Comparison of ENCODE assay signal across 31 mouse cellular contexts in genomic region chr11:53615575-53615974, GRCm38 (mm10). TPM values are rescaled to one million over a fixed set of nuclear protein-coding genes. Genes with fewer than 3 reads are reported as not detected.
A peak's percentile ranks its signal among the peaks of the same experiment; 100 is the strongest.
DNase-seq lines count a peak whose midpoint lies in the region; ATAC-seq and TF ChIP-seq lines count a peak whose summit lies in the region.
"Had no signal": no experiment of that assay in that cellular context is flagged by ENCODE, and none has a peak within 500 bp of the region (broad histone marks: within the 10 kb centered on the region; RNA-seq: fewer than 3 reads in every experiment).

No protein-coding gene starts in this region.

- peaks cover 47% of the 10 kb centered on the region for H3K4me1 ChIP-seq in megakaryocyte, embryonic 14.5 days
- peaks cover 34 to 43% of the 10 kb centered on the region in 2 experiments for H3K4me1 ChIP-seq in MEL (ENCODE audit: control insufficient read depth in 1 of 2, insufficient read depth in 2 of 2, low read length in 2 of 2)
- H3K4me1 ChIP-seq in liver, embryonic 14.5 days (replicated peaks; ENCODE audit: control insufficient read depth in 2 of 2, insufficient read depth in 2 of 2, low read length in 1 of 2): peaks cover 33 to 45% of the 10 kb centered on the region in 2 experiments
- no peaks in the 10 kb centered on the region for H3K4me1 ChIP-seq in thymus, adult 2 months (replicated peaks; ENCODE audit: control insufficient read depth, insufficient read depth, low read length)
- H3K4me1 ChIP-seq: forebrain, embryonic 13.5 days; hindbrain, embryonic 12.5 days; hindbrain, embryonic 15.5 days had no signal

- peaks cover 5% of the 10 kb centered on the region for H3K9me3 ChIP-seq in megakaryocyte, embryonic 14.5 days
- H3K9me3 ChIP-seq in MEL (replicated peaks; ENCODE audit: insufficient read depth, low read length): no peaks in the 10 kb centered on the region
- no peaks in the 10 kb centered on the region for H3K9me3 ChIP-seq in liver, embryonic 14.5 days (ENCODE audit: control insufficient read depth, low read length)
- H3K9me3 ChIP-seq: forebrain, embryonic 10.5 days; forebrain, embryonic 13.5 days; hindbrain, embryonic 12.5 days; hindbrain, embryonic 15.5 days had no signal

- no peak for ATAC-seq in megakaryocyte, adult 5-6 weeks (ENCODE audit: poor library complexity, severe bottlenecking)
- no peak for ATAC-seq in liver, embryonic 14.5 days (ENCODE audit: insufficient read depth)
- ATAC-seq: CD4-positive, CD25-positive, alpha-beta regulatory T cell, adult 4 months; forebrain, embryonic 13.5 days; forebrain, embryonic 16.5 days had no signal

- H3K4me2 ChIP-seq in liver, embryonic 14.5 days (ENCODE audit: low read depth): peak overlapping the region; percentile 32; the same call in 1 of the 2 replicates
- H3K4me2 ChIP-seq: forebrain, embryonic 13.5 days; heart, embryonic 11.5 days; hindbrain, embryonic 12.5 days; hindbrain, embryonic 15.5 days had no signal

- DNase-seq in MEL (ENCODE audit: low read depth, low spot score): no peak
- DNase-seq in liver, embryonic 14.5 days (ENCODE audit: low read depth in 3 of 3, low spot score in 3 of 3): no peak
- no peak for DNase-seq in thymus, adult 2 months
- no peak for DNase-seq in left cerebral cortex, adult 9 months (ENCODE audit: low spot score in 2 of 2)
- DNase-seq: adrenal gland, adult 2 months; adrenal gland, postnatal 25 days; cerebellum, adult 18-20 months; cerebellum, adult 9-10 months; cerebellum, postnatal 14 days; gastrocnemius, postnatal 10 days; heart, adult 11 months had no signal

- peak overlapping the region; percentile 88 for H3K9ac ChIP-seq in MEL (ENCODE audit: control insufficient read depth, low read depth, low read length, poor library complexity, severe bottlenecking)
- H3K9ac ChIP-seq in liver, embryonic 14.5 days (replicated peaks): peak overlapping the region; percentile 50
- H3K9ac ChIP-seq: forebrain, embryonic 13.5 days; hindbrain, embryonic 12.5 days; hindbrain, embryonic 15.5 days had no signal

- peaks cover 11% of the 10 kb centered on the region for H3K36me3 ChIP-seq in megakaryocyte, embryonic 14.5 days (replicated peaks; ENCODE audit: low read length)
- peaks cover 0 to 42% of the 10 kb centered on the region in 2 experiments for H3K36me3 ChIP-seq in MEL (ENCODE audit: control insufficient read depth in 1 of 2, insufficient read depth in 2 of 2, low read length in 2 of 2)
- H3K36me3 ChIP-seq in liver, embryonic 14.5 days (replicated peaks; ENCODE audit: control insufficient read depth, insufficient read depth, low read depth): no peaks in the 10 kb centered on the region
- no peaks in the 10 kb centered on the region for H3K36me3 ChIP-seq in thymus, adult 2 months (ENCODE audit: control insufficient read depth, insufficient read depth, low read length)
- H3K36me3 ChIP-seq: forebrain, embryonic 10.5 days; hindbrain, embryonic 12.5 days; hindbrain, embryonic 15.5 days had no signal

- no peak for TF ChIP-seq CTCF in MEL (IDR thresholded peaks at IDR 0.05 in 2 of 3, conservative IDR thresholded peaks at IDR 0.05 in 1 of 3; ENCODE audit: control insufficient read depth in 1 of 3, insufficient read depth in 1 of 3, low read depth in 2 of 3, low read length in 3 of 3, poor library complexity in 1 of 3, severe bottlenecking in 1 of 3)
- no peak for TF ChIP-seq CTCF in liver, embryonic 14.5 days (IDR thresholded peaks at IDR 0.05; ENCODE audit: low read depth)
- no peak for TF ChIP-seq CTCF in thymus, adult 2 months (IDR thresholded peaks at IDR 0.05; ENCODE audit: borderline replicate concordance, control insufficient read depth, extremely low read depth, insufficient read depth, low read length, poor library complexity)

- TF ChIP-seq RAD21 in MEL (IDR thresholded peaks at IDR 0.05; ENCODE audit: low read depth, low read length): no peak

- no peak for TF ChIP-seq POLR2A in MEL (IDR thresholded peaks at IDR 0.05; ENCODE audit: control insufficient read depth in 1 of 2, insufficient read depth in 1 of 2, low read depth in 1 of 2, low read length in 2 of 2, poor library complexity in 1 of 2)
- no peak for TF ChIP-seq POLR2A in thymus, adult 2 months (IDR thresholded peaks at IDR 0.05; ENCODE audit: control insufficient read depth, extremely low read depth, insufficient read depth, low read length, poor library complexity)

- no peak for TF ChIP-seq EP300 in MEL (IDR thresholded peaks at IDR 0.05; ENCODE audit: low read depth in 1 of 2, low read length in 2 of 2)
- TF ChIP-seq EP300 in liver, embryonic 14.5 days (IDR thresholded peaks at IDR 0.05; ENCODE audit: low read depth): no peak

- H3K4me3 ChIP-seq in megakaryocyte, embryonic 14.5 days (replicated peaks): peak overlapping the region; percentile 81
- H3K4me3 ChIP-seq in MEL (ENCODE audit: control insufficient read depth in 1 of 2, insufficient read depth in 1 of 2, low read depth in 2 of 2, low read length in 2 of 2): peak overlapping the region; percentile 83 to 97
- no peak overlapping the region for H3K4me3 ChIP-seq in liver, embryonic 14.5 days (ENCODE audit: insufficient read depth in 1 of 2, low read depth in 2 of 2, low read length in 2 of 2)
- no peak overlapping the region for H3K4me3 ChIP-seq in thymus, adult 2 months (ENCODE audit: control insufficient read depth, insufficient read depth, low read length)
- H3K4me3 ChIP-seq: forebrain, embryonic 10.5 days; forebrain, embryonic 13.5 days; hindbrain, embryonic 12.5 days; hindbrain, embryonic 15.5 days had no signal

- WGBS in liver, embryonic 14.5 days (ENCODE audit: insufficient replicate concordance): 88% methylated on average over 8 of the region's 8 CpGs
- WGBS in thymus, adult 2 months: 95% methylated on average over 8 of the region's 8 CpGs

- H3K27me3 ChIP-seq in megakaryocyte, embryonic 14.5 days (replicated peaks): no peaks in the 10 kb centered on the region
- no peaks in the 10 kb centered on the region for H3K27me3 ChIP-seq in MEL (ENCODE audit: control insufficient read depth in 1 of 2, insufficient read depth in 2 of 2, low read length in 2 of 2)
- H3K27me3 ChIP-seq in liver, embryonic 14.5 days (ENCODE audit: control insufficient read depth, insufficient read depth, low read length): no peaks in the 10 kb centered on the region
- H3K27me3 ChIP-seq in thymus, adult 2 months (ENCODE audit: control insufficient read depth, insufficient read depth, low read length): no peaks in the 10 kb centered on the region
- H3K27me3 ChIP-seq: forebrain, embryonic 13.5 days; hindbrain, embryonic 12.5 days; hindbrain, embryonic 15.5 days had no signal

- peak overlapping the region; percentile 97 for H3K27ac ChIP-seq in MEL (ENCODE audit: control insufficient read depth, low read depth, low read length)
- H3K27ac ChIP-seq in liver, embryonic 14.5 days: peak overlapping the region; percentile 27; the same call in 1 of the 2 replicates
- H3K27ac ChIP-seq in thymus, adult 2 months (ENCODE audit: control insufficient read depth, insufficient read depth, low read length): no peak overlapping the region
- H3K27ac ChIP-seq: forebrain, embryonic 10.5 days; forebrain, embryonic 13.5 days; hindbrain, embryonic 12.5 days; hindbrain, embryonic 15.5 days had no signal

- H3K79me2 ChIP-seq in MEL (ENCODE audit: control insufficient read depth, insufficient read depth, low read length, poor library complexity): peaks cover 22% of the 10 kb centered on the region

TF ChIP-seq in MEL, 35 proteins besides CTCF, POLR2A, EP300 and RAD21 (continues in another document):
- TF ChIP-seq RCOR1 (IDR thresholded peaks at IDR 0.05; ENCODE audit: low read depth, low read length): no peak
- no peak; the same call in 1 of the 2 replicates for TF ChIP-seq SMC3 (IDR thresholded peaks at IDR 0.05; ENCODE audit: low read depth, low read length)
- TF ChIP-seq ZNF384 (IDR thresholded peaks at IDR 0.05; ENCODE audit: low read depth, low read length): peak; percentile 20; the same call in 1 of the 2 replicates
- no peak for TF ChIP-seq MAFK (IDR thresholded peaks at IDR 0.05; ENCODE audit: borderline replicate concordance, low read depth, low read length)
- 0 out of 2 replicates have a peak, but pooled peaks have one; percentile 22 for TF ChIP-seq MYC (IDR thresholded peaks at IDR 0.05; ENCODE audit: low read depth, low read length)
- no peak for TF ChIP-seq ZKSCAN1 (IDR thresholded peaks at IDR 0.05; ENCODE audit: low read depth, low read length)
- TF ChIP-seq CHD2 (IDR thresholded peaks at IDR 0.05; ENCODE audit: low read length): no peak

RNA-seq across cellular contexts. Expression of gene Il4, which starts 2.9 kb away (rescaled TPM):
- not detected in 2 replicates for polyA plus RNA-seq in megakaryocyte, embryonic 14.5 days (2012; ENCODE audit: insufficient read depth, low replicate concordance)
- total RNA-seq in megakaryocyte, adult 5-6 weeks (2015): 5.5 and 13.1 TPM in 2 replicates
- total RNA-seq in megakaryocyte, adult 5-6 weeks (2017): 8.0 and 8.7 TPM in 2 replicates
- total RNA-seq in MEL (2012; rRNA removed): 9.4 and 10.4 TPM in 2 replicates
- polyA plus RNA-seq in MEL (2012; ENCODE audit: insufficient read depth in 1 of 2, insufficient read length in 2 of 2, low read depth in 1 of 2, low replicate concordance in 2 of 2, missing spikeins in 1 of 2): 1 to 10 TPM in 1 of 2 experiments, not detected in 1; 4.3 TPM
- 0.26 and 0.27 TPM in 2 replicates for polyA plus RNA-seq in liver, embryonic 14.5 days (2012; rRNA removed)
- polyA plus RNA-seq in liver, embryonic 14.5 days (2014; fragmentation: Nextera tagmentation; extraction: Ambion mirVana): 0.61 and 0.73 TPM in 2 replicates
- polyA plus RNA-seq in thymus, adult 2 months (2012; rRNA removed): 0.55 TPM in 1 of 2 replicates, not detected in the other
- total RNA-seq: adrenal gland, adult 2 months; adrenal gland, postnatal 25 days; ES-E14; gastrocnemius, adult 18-20 months; gastrocnemius, postnatal 10 days; heart, adult 8-10 months; heart, postnatal 25 days had no signal
- polyA plus RNA-seq: adrenal gland, adult 2 months; C2C12; heart, postnatal 0 days had no signal

RNA-seq across cellular contexts. Expression of gene Il13, which starts 18.9 kb away (rescaled TPM):
- polyA plus RNA-seq in megakaryocyte, embryonic 14.5 days (2012; ENCODE audit: insufficient read depth, low replicate concordance): 0.17 TPM in 1 of 2 replicates, not detected in the other
- 0.18 TPM in 2 replicates for total RNA-seq in megakaryocyte, adult 5-6 weeks (2015)
- 0.28 and 0.62 TPM in 2 replicates for total RNA-seq in megakaryocyte, adult 5-6 weeks (2017)
- not detected in 2 replicates for total RNA-seq in MEL (2012; rRNA removed)
- polyA plus RNA-seq in MEL (2012; ENCODE audit: insufficient read depth in 1 of 2, insufficient read length in 2 of 2, low read depth in 1 of 2, low replicate concordance in 2 of 2, missing spikeins in 1 of 2): not detected
- 0.04 TPM in 1 of 2 replicates, not detected in the other for polyA plus RNA-seq in liver, embryonic 14.5 days (2012; rRNA removed)
- polyA plus RNA-seq in liver, embryonic 14.5 days (2014; fragmentation: Nextera tagmentation; extraction: Ambion mirVana): not detected in 2 replicates
- 8.5 and 10.4 TPM in 2 replicates for polyA plus RNA-seq in thymus, adult 2 months (2012; rRNA removed)
- total RNA-seq: adrenal gland, adult 2 months; adrenal gland, postnatal 25 days; ES-E14; gastrocnemius, adult 18-20 months; gastrocnemius, postnatal 10 days; gastrocnemius, postnatal 4 days; heart, adult 8-10 months; heart, postnatal 25 days; hematopoietic stem cell, adult 5-6 weeks had no signal
- polyA plus RNA-seq: adrenal gland, adult 2 months; C2C12; CD4-positive, CD25-positive, alpha-beta regulatory T cell, adult 4 months; embryonic facial prominence, embryonic 11.5 days; embryonic facial prominence, embryonic 14.5 days; forebrain, embryonic 10.5 days; forebrain, embryonic 13.5 days; forebrain, embryonic 16.5 days; heart, embryonic 11.5 days; heart, embryonic 14.5 days; heart, postnatal 0 days; hindbrain, embryonic 12.5 days; hindbrain, embryonic 15.5 days had no signal

RNA-seq across cellular contexts. Expression of gene Kif3a, which starts 48.4 kb away (rescaled TPM):
- polyA plus RNA-seq in megakaryocyte, embryonic 14.5 days (2012; ENCODE audit: insufficient read depth, low replicate concordance): 1.6 and 5.8 TPM in 2 replicates
- 2.5 and 4.1 TPM in 2 replicates for total RNA-seq in megakaryocyte, adult 5-6 weeks (2015)
- total RNA-seq in megakaryocyte, adult 5-6 weeks (2017): 3.3 and 5.0 TPM in 2 replicates
- 13.6 and 14.2 TPM in 2 replicates for total RNA-seq in MEL (2012; rRNA removed)
- 10 to 100 TPM; 17.1 to 88.3 TPM for polyA plus RNA-seq in MEL (2012; ENCODE audit: insufficient read depth in 1 of 2, insufficient read length in 2 of 2, low read depth in 1 of 2, low replicate concordance in 2 of 2, missing spikeins in 1 of 2)
- polyA plus RNA-seq in liver, embryonic 14.5 days (2012; rRNA removed): 2.1 and 3.3 TPM in 2 replicates
- polyA plus RNA-seq in liver, embryonic 14.5 days (2014; fragmentation: Nextera tagmentation; extraction: Ambion mirVana): 6.4 and 7.7 TPM in 2 replicates
- polyA plus RNA-seq in thymus, adult 2 months (2012; rRNA removed): 3.8 and 4.2 TPM in 2 replicates

Comparison
In these comparisons a context has a peak if more than half of its experiments do, and no peak if none do; other contexts are left out.
1. H3K4me3 ChIP-seq: peak in megakaryocyte, embryonic 14.5 days (single experiment) and MEL (2 of 2); none in liver, embryonic 14.5 days (0 of 2) and thymus, adult 2 months (single experiment).